Mouse (Mus musculus): ENCODE measurements around the gene Stat4.

GRCm38 (mm10) chr1:52057153-52057552 is 70.2 kb downstream of the Stat4 start:
- no peak for TF ChIP-seq POLR2A (IDR thresholded peaks at IDR 0.05; ENCODE audit: low read depth, low read length)
- no peak for TF ChIP-seq CTCF (IDR thresholded peaks at IDR 0.05; ENCODE audit: borderline replicate concordance, insufficient read depth, low read length)

Measured in embryonic fibroblast, embryonic 13.5 days (primary cell).